Mouse (Mus musculus) stomach, embryonic 16.5 days (tissue): ENCODE measurements around the gene Zfp750. TPM values are rescaled to one million over a fixed set of nuclear protein-coding genes. Genes with fewer than 3 reads are reported as not detected.
A peak's percentile ranks its signal among the peaks of the same experiment; 100 is the strongest.

ENCODE experiments used
- ATAC-seq: fragments of 200-750 bp; cut with Nextera tagmentation; 2 replicates; pipeline ENCODE4 v1.8.0; 2017; ENCODE audit warnings: moderate number of reproducible peaks, moderate TSS enrichment; ENCODE audit not compliant: insufficient read depth, low FRiP score
- H3K27ac ChIP-seq: fragments of 300-500 bp; sonication (generic); 2 replicates; pipeline ENCODE4 v1.5.1; 2014; ENCODE audit warnings: low read length
- H3K27me3 ChIP-seq: fragments of 300-500 bp; sonication (generic); 2 replicates; pipeline ENCODE4 v1.6.1; 2014; ENCODE audit warnings: low read length, control low read depth, mixed read lengths; ENCODE audit not compliant: control insufficient read depth, insufficient read depth
- H3K36me3 ChIP-seq: fragments of 300-500 bp; sonication (generic); 2 replicates; pipeline ENCODE4 v1.6.1; 2014; ENCODE audit warnings: low read length; ENCODE audit not compliant: control insufficient read depth, insufficient read depth
- H3K4me1 ChIP-seq: fragments of 300-500 bp; sonication (generic); 2 replicates; pipeline ENCODE4 v1.6.1; 2014; ENCODE audit warnings: low read length, control low read depth, mixed read lengths; ENCODE audit not compliant: control insufficient read depth, insufficient read depth
- H3K4me2 ChIP-seq: fragments of 300-500 bp; sonication (generic); 2 replicates; pipeline ENCODE4 v1.6.1; 2014; ENCODE audit warnings: low read depth, low read length, mixed read lengths
- H3K4me3 ChIP-seq: fragments of 300-500 bp; sonication (generic); replicated peaks from 2 replicates; pipeline ENCODE4 v1.5.1; 2014; ENCODE audit warnings: mild to moderate bottlenecking, low read length
- H3K9ac ChIP-seq: fragments of 300-500 bp; sonication (generic); 2 replicates; pipeline ENCODE4 v1.6.1; 2014; ENCODE audit warnings: low read length
- H3K9me3 ChIP-seq: fragments of 300-500 bp; sonication (generic); replicated peaks from 2 replicates; pipeline ENCODE4 v1.6.1; 2016; ENCODE audit warnings: low read length, control low read depth; ENCODE audit not compliant: control insufficient read depth
- WGBS: fragments of 180-500 bp; shearing (Covaris S2); extraction: QIAGEN DNeasy Blood & Tissue Kit; methylation state at CpG from one replicate; pipeline ENCODE4 v1.1.7; 2014; 5-methylcytosine and 5-hydroxymethylcytosine counted together
- polyA plus RNA-seq: library from polyadenylated mRNA; unstranded; fragments of >200 nt; fragmentation: Nextera tagmentation; extraction: Ambion mirVana; gene quantifications from 2 replicates; pipeline ENCODE4 v1.2.1, GENCODE M21; 2015

Zfp750 gene
- polyA plus RNA-seq, 1 experiment from 2014 or later: 18.3 TPM

- no peak overlapping the region for H3K27ac ChIP-seq
- no peak overlapping the region for H3K4me3 ChIP-seq
- H3K36me3 ChIP-seq: peaks cover 5% of the 10 kb centered on the region; the same call in 1 of the 2 replicates
- H3K4me1 ChIP-seq: no peaks in the 10 kb centered on the region
- H3K4me2 ChIP-seq: no peak overlapping the region
- no peaks in the 10 kb centered on the region for H3K27me3 ChIP-seq
- H3K9ac ChIP-seq: no peak overlapping the region
- ATAC-seq: no peak
- no peaks in the 10 kb centered on the region for H3K9me3 ChIP-seq
- WGBS: 84% methylated on average over 4 of the region's 4 CpGs
These were observed 17.6 kb downstream of the Zfp750 start for GRCm38 (mm10) chr11:121501525-121501924.

DNA sequence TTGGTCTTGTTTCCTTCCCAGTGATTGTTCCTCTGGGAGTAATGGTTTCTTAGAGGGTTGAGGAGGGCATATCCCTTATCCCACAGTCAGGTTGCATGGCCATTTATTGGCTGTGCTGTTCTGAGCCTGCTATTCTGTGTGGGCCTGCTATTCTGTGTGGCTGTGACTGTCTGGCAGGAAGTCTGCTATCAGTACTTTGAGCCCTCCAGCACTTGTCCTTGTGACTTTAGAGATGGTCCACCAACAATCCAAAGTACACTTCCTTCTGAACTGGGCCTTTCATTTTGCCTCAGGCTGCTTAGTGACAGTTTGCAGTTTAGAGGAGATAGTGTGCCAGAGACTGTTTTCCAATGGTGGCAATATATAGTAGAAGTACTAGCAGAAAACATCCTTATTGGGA lies 18.5 kb downstream of the Zfp750 start:
- Histone ChIP-seq H3K9ac (no peak overlapping the region), H3K27me3 (no peaks in the 10 kb centered on the region), H3K4me3 (no peak overlapping the region), H3K9me3 (no peaks in the 10 kb centered on the region), H3K4me1 (no peaks in the 10 kb centered on the region), H3K27ac (no peak overlapping the region), H3K36me3 (peaks cover 5% of the 10 kb centered on the region; the same call in 1 of the 2 replicates), H3K4me2 (no peak overlapping the region)
- ATAC-seq: no peak

DNA sequence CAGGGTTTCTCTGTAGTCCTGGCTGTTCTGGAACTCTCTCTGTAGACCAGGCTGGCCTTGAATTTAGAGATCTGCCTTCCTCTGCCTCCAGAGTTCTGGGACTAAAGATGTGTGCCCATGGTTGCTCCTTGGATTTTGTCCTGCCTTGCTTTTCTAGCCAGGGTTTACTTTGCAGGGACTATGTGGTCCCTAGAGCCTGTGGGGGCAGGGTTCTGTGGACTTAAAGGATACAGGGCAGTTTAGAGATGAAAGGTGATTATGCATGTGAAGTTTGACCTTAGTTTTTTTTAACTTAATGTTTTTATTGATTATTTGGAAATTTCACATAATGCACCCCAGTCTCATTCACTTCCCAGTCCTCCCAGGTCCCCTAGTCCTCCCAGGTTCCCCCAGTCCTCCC lies 28.5 kb downstream of the Zfp750 start:
- Histone ChIP-seq H3K4me3 (no peak overlapping the region), H3K27ac (no peak overlapping the region), H3K27me3 (no peaks in the 10 kb centered on the region), H3K9ac (no peak overlapping the region), H3K9me3 (no peaks in the 10 kb centered on the region), H3K4me1 (no peaks in the 10 kb centered on the region), H3K4me2 (no peak overlapping the region), H3K36me3 (no peaks in the 10 kb centered on the region)
- ATAC-seq: no peak

- Histone ChIP-seq H3K4me2 (no peak overlapping the region), H3K27me3 (no peaks in the 10 kb centered on the region), H3K9ac (peak overlapping the region; percentile 23; the same call in 1 of the 2 replicates), H3K4me1 (no peaks in the 10 kb centered on the region), H3K9me3 (no peaks in the 10 kb centered on the region), H3K27ac (peak overlapping the region; percentile 77), H3K4me3 (no peak overlapping the region), H3K36me3 (no peaks in the 10 kb centered on the region)
- 63% methylated on average over 9 of the region's 9 CpGs for WGBS
- no peak for ATAC-seq
These were observed 33.3 kb downstream of the Zfp750 start for GRCm38 (mm10) chr11:121485882-121486281.

DNA sequence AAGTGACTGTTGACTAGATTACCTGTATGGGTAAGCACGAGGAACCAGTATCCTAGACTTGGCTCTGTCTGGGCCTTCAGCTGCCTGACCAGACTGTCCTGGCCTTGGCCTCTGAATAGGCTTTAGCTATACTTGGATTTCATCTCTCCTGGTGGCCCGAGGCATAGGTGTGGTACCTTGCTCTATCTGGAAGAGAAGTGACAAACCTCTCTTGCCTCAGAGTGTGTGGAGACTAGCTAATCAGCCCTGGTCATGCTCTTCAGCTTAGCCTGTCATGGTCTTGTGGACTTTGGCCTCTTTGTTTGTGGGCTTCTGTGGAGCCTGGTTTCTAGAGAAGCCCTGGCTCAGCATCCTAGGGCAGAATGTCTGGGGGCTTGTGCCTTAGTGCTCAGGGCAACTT lies 38.0 kb downstream of the Zfp750 start:
- Histone ChIP-seq H3K4me1 (no peaks in the 10 kb centered on the region), H3K4me2 (no peak overlapping the region), H3K36me3 (no peaks in the 10 kb centered on the region), H3K9ac (no peak overlapping the region), H3K9me3 (no peaks in the 10 kb centered on the region), H3K4me3 (no peak overlapping the region), H3K27me3 (no peaks in the 10 kb centered on the region), H3K27ac (peak overlapping the region; percentile 21; the same call in 1 of the 2 replicates)
- 82% methylated on average over 2 of the region's 2 CpGs for WGBS
- ATAC-seq: no peak

- H3K9ac ChIP-seq: 0 out of 2 replicates have a peak overlapping the region, but pooled peaks have one; percentile 0
- no peaks in the 10 kb centered on the region for H3K4me1 ChIP-seq
- H3K36me3 ChIP-seq: no peaks in the 10 kb centered on the region
- no peak overlapping the region for H3K4me2 ChIP-seq
- H3K4me3 ChIP-seq: no peak overlapping the region
- 82% methylated on average over 15 of the region's 15 CpGs for WGBS
- no peaks in the 10 kb centered on the region for H3K27me3 ChIP-seq
- H3K27ac ChIP-seq: peak overlapping the region; percentile 84
- 0 out of 2 replicates have a peak, but pooled peaks have one; percentile 35 for ATAC-seq
- H3K9me3 ChIP-seq: no peaks in the 10 kb centered on the region
These were observed 39.5 kb downstream of the Zfp750 start for GRCm38 (mm10) chr11:121479476-121480203.

DNA sequence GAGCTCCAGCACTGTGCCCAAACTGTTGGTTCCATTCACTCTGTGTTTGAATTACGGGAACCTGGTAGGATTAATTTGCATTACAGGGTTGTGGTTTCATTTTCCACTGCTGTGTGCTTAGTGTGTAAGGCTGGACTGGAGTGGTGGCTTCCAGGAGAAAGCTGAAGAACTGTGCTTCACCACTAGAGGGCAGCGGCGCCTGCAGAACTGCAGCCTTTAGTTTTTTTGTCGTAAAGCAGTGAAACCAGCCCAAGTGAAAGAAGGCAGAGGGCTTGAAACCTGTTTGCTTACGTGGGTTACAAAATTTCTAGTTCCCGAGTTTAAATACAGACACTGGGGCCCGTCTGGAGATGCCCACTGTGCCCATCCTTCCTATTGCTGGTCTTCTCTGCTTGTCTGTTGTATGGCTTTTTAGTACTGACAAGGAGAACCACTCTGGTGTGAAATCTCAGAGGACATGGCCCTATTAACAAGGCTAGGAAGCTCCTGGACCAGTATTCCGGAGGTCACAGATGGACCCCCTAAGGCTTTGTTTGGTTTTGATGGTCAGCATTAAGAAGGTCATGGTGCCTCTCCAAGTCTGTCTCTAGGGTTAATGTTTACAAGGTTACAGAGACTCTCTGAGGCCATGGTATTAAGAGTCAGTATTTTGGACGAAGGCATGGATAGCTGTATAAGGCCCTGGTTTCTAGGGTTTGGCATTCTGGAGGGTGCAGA lies 43.3 kb downstream of the Zfp750 start:
- Histone ChIP-seq H3K4me2 (no peak overlapping the region), H3K9me3 (no peaks in the 10 kb centered on the region), H3K36me3 (no peaks in the 10 kb centered on the region), H3K4me1 (no peaks in the 10 kb centered on the region), H3K27ac (no peak overlapping the region), H3K9ac (peak overlapping the region; percentile 4; the same call in 1 of the 2 replicates), H3K4me3 (no peak overlapping the region), H3K27me3 (no peaks in the 10 kb centered on the region)
- peak; percentile 37; the same call in 1 of the 2 replicates for ATAC-seq
- 32% methylated on average over 9 of the region's 9 CpGs for WGBS

DNA sequence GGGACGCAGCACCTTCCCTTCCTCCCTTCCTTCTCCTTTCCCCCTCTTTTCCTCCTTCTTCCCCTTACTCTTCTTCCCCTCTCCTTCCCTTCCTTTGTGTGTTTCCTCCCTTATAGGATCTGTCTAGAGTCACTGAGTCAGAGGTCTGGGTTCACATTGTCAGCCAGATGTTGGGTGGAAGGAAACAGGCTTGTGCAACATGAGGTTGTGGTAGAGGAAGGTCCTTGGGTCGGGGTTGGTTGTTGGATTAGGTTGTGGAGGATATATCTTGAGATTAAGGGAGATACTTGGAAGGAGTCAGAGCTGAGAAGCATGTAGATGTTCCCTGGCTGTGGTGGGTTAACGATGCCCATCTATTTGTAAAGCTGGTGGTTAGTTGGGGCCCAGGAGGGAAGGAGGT lies 44.3 kb downstream of the Zfp750 start:
- H3K27me3 ChIP-seq: no peaks in the 10 kb centered on the region
- 66% methylated on average over 3 of the region's 3 CpGs for WGBS
- H3K4me3 ChIP-seq: no peak overlapping the region
- H3K4me1 ChIP-seq: no peaks in the 10 kb centered on the region
- H3K27ac ChIP-seq: no peak overlapping the region
- H3K9me3 ChIP-seq: no peaks in the 10 kb centered on the region
- H3K36me3 ChIP-seq: no peaks in the 10 kb centered on the region
- H3K9ac ChIP-seq: no peak overlapping the region
- H3K4me2 ChIP-seq: no peak overlapping the region
- no peak for ATAC-seq

DNA sequence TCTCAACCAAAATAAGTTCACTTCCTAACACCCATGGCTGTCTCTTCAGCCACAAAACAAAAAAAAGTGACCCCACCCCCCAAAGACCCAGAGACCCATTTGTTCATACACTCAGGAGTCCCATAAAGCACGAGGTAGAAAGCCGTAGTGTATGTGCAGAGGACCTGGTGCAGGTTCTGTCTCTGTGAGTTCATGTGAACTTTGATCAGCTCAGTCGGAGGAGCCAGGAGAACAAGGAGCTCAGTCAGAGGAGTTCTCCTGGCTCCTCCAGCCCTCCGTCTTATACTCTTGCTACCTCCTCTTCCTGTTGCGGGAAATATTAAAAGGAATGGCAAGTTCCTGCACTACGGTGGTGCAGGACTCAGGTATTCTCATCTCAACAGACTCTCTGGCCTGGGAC lies 51.7 kb downstream of the Zfp750 start:
- no peaks in the 10 kb centered on the region for H3K27me3 ChIP-seq
- no peak for ATAC-seq
- no peak overlapping the region for H3K4me3 ChIP-seq
- H3K27ac ChIP-seq: no peak overlapping the region
- peaks cover 7% of the 10 kb centered on the region; the same call in 1 of the 2 replicates for H3K36me3 ChIP-seq
- H3K9ac ChIP-seq: no peak overlapping the region
- H3K4me2 ChIP-seq: no peak overlapping the region
- 87% methylated on average over 6 of the region's 6 CpGs for WGBS
- H3K9me3 ChIP-seq: no peaks in the 10 kb centered on the region
- H3K4me1 ChIP-seq: no peaks in the 10 kb centered on the region
